Mouse (Mus musculus) heart, postnatal 0 days (tissue): ENCODE results near the gene Nova1.

Experiments
- CTCF ChIP-seq: IDR thresholded peaks from 2 replicates; pipeline ENCODE4 v1.5.1; 2016; ENCODE audit warnings: antibody characterized with exemption, control low read depth, low read depth
- EP300 ChIP-seq: IDR thresholded peaks from 2 replicates; pipeline ENCODE4 v1.6.1; 2016; ENCODE audit warnings: antibody characterized with exemption, low read depth

DNA sequence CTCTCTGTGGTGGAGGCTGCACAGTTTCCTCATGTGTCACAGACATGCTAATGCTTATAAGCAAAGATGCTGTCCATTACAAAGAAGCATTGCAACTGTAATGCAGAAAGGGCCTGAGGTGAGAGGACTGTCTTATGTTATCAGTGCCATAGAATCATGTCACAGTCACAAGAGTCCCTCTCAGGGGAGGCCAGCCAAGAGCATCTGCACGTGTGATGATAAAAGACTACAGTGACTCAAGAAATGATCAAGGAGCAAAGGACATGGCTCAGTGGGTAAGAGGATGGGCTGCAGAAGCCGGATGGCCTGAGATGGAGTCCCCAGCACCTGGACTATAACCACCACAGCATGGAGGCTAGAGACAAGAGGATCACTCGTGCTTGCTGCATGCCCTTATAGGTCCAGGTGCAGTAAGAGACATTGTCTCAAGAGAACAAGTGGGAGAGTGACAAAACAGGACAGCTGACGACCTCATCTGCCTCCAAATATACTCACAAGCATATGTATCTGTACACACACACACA is 64.3 kb downstream of the Nova1 start:
- TF ChIP-seq CTCF (no peak), EP300 (no peak)
